Mouse (Mus musculus) kidney, adult 11 months (tissue): Measurements from ENCODE around the gene Gm9639.
"Not testable (repeated sequence)": the region's sequence is repeated elsewhere in the genome, so short reads cannot be mapped to it uniquely, and the experiment has no call there.

ENCODE experiments used
- DNase-seq: peaks from one replicate; pipeline ENCODE4 v3.0.0; 2022

Gm9639 gene

GRCm38 (mm10) chr10:77794976-77795375 lies at the start of gene Gm9639:
Gene Gm9639 (minus strand): TSS chr10:77795076.
- DNase-seq: no peak

- DNase-seq: no peak
Observed at GRCm38 (mm10) chr10:77839006-77839405, 44.1 kb upstream of the Gm9639 start.

GRCm38 (mm10) chr10:77835647-77836046 lies 40.8 kb upstream of the Gm9639 start, which contains the start of gene Krtap10-10:
Gene Krtap10-10 (plus strand): TSS chr10:77835947.
- no peak for DNase-seq

GRCm38 (mm10) chr10:77826951-77827350 lies 32.1 kb upstream of the Gm9639 start, which contains the start of gene Krtap10-4:
Gene Krtap10-4 (minus strand): TSS chr10:77827095.
- no peak for DNase-seq

GRCm38 (mm10) chr10:77819203-77819602 lies 24.3 kb upstream of the Gm9639 start:
- DNase-seq: no peak

- DNase-seq: no peak
Observed at GRCm38 (mm10) chr10:77818523-77818922, 23.6 kb upstream of the Gm9639 start.

GRCm38 (mm10) chr10:77815514-77815913 lies 20.6 kb upstream of the Gm9639 start:
- DNase-seq: no peak

GRCm38 (mm10) chr10:77814382-77814781 lies 19.5 kb upstream of the Gm9639 start, which contains the start of gene Gm2696:
Gene Gm2696 (plus strand): TSS chr10:77814682.
- DNase-seq: no peak

- no peak for DNase-seq
Observed at GRCm38 (mm10) chr10:77811743-77812142, 16.9 kb upstream of the Gm9639 start, which contains the start of gene Gm9507. Gene Gm9507 (minus strand): TSS chr10:77811843.

GRCm38 (mm10) chr10:77804095-77804494 lies 9.2 kb upstream of the Gm9639 start:
- DNase-seq: no peak

GRCm38 (mm10) chr10:77798921-77799508 lies 4.1 kb upstream of the Gm9639 start, which contains the start of gene Gm19668:
Gene Gm19668 (minus strand): TSS chr10:77799133.
- no peak for DNase-seq

GRCm38 (mm10) chr10:77798164-77798920 lies 3.5 kb upstream of the Gm9639 start:
- not testable (repeated sequence) for DNase-seq

- no peak for DNase-seq
Observed at GRCm38 (mm10) chr10:77797677-77798076, 2.8 kb upstream of the Gm9639 start.

- DNase-seq: no peak
Observed at GRCm38 (mm10) chr10:77788621-77789020, 6.3 kb downstream of the Gm9639 start.

- DNase-seq: not testable (repeated sequence)
Observed at GRCm38 (mm10) chr10:77787876-77788275, 7.0 kb downstream of the Gm9639 start, which contains the start of gene Gm7137. Gene Gm7137 (minus strand): TSS chr10:77788200.

- DNase-seq: not testable (repeated sequence)
Observed at GRCm38 (mm10) chr10:77783396-77783795, 11.5 kb downstream of the Gm9639 start.

- DNase-seq: not testable (repeated sequence)
Observed at GRCm38 (mm10) chr10:77782442-77782841, 12.4 kb downstream of the Gm9639 start, which contains the start of gene Gm3250. Gene Gm3250 (minus strand): TSS chr10:77782542.

- DNase-seq: not testable (repeated sequence)
Observed at GRCm38 (mm10) chr10:77776844-77777243, 18.0 kb downstream of the Gm9639 start, which contains the start of gene Gm7138. Gene Gm7138 (minus strand): TSS chr10:77776944.

- not testable (repeated sequence) for DNase-seq
Observed at GRCm38 (mm10) chr10:77772142-77772541, 22.7 kb downstream of the Gm9639 start.

- DNase-seq: not testable (repeated sequence)
Observed at GRCm38 (mm10) chr10:77771225-77771624, 23.7 kb downstream of the Gm9639 start, which contains the start of gene Gm3238. Gene Gm3238 (minus strand): TSS chr10:77771325.

GRCm38 (mm10) chr10:77769727-77770126 lies 25.1 kb downstream of the Gm9639 start:
- no peak for DNase-seq

- not testable (repeated sequence) for DNase-seq
Observed at GRCm38 (mm10) chr10:77759582-77759981, 35.3 kb downstream of the Gm9639 start, which contains the start of gene Gm3233. Gene Gm3233 (minus strand): TSS chr10:77759682.

- DNase-seq: no peak
Observed at GRCm38 (mm10) chr10:77753448-77753847, 41.4 kb downstream of the Gm9639 start.
